Mouse (Mus musculus) megakaryocyte, embryonic 14.5 days (primary cell): Measurements from ENCODE around the gene Gm37240. TPM values are rescaled to one million over a fixed set of nuclear protein-coding genes. Genes with fewer than 3 reads are reported as not detected.

Experiments used
- H3K27me3 ChIP-seq: replicated peaks from 2 replicates; pipeline ENCODE3; 2012; ENCODE audit warnings: inconsistent platforms
- H3K36me3 ChIP-seq: replicated peaks from 2 replicates; pipeline ENCODE3; 2012; ENCODE audit warnings: low read length, inconsistent platforms, mixed read lengths
- H3K4me1 ChIP-seq: 2 replicates; pipeline ENCODE4 v1.6.1; 2012; ENCODE audit warnings: inconsistent platforms
- H3K4me3 ChIP-seq: replicated peaks from 2 replicates; pipeline ENCODE3; 2012; ENCODE audit warnings: moderate library complexity, mild to moderate bottlenecking, inconsistent platforms
- H3K9me3 ChIP-seq: 2 replicates; pipeline ENCODE4 v1.6.1; 2012; ENCODE audit warnings: inconsistent platforms
- FLI1 ChIP-seq: IDR thresholded peaks from 2 replicates; pipeline ENCODE4 v1.6.1; 2012; ENCODE audit warnings: low read length, inconsistent platforms, mixed read lengths
- GATA1 ChIP-seq: IDR thresholded peaks from 3 replicates; pipeline ENCODE4 v1.6.1; 2012; ENCODE audit warnings: mixed read lengths, low read length, inconsistent platforms, borderline replicate concordance
- polyA plus RNA-seq: library from polyadenylated mRNA; stranded (reverse); fragments of >175 nt; gene quantifications from 2 replicates; pipeline ENCODE4 v1.2.3, GENCODE M21; 2012; ENCODE audit warnings: low replicate concordance; ENCODE audit not compliant: insufficient read depth

Gene Gm37240
- polyA plus RNA-seq, 1 experiment = not detected

DNA sequence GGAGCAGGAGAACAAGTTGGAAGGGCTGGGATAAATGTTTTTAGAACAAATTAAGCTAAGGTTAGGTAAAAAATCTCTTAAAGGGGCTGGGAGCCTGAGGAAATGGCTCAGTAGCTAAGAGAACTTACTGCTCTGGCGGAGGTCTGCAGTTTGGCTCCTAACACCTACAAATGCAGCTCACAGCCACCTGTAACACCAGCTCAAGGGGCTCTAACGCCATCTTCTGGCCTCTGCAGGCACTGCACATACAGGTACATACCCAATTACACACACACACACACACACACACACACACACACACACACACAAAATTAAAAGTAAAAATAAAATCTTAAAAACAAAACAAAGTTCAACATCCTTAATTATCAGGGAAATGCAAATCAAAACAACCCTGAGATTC, 1174.4 kb downstream of the Gm37240 start:
- TF ChIP-seq FLI1 (no peak), GATA1 (no peak)
- Histone ChIP-seq H3K4me3 (no peak overlapping the region), H3K9me3 (peaks cover 28% of the 10 kb centered on the region), H3K36me3 (no peaks in the 10 kb centered on the region), H3K27me3 (peaks cover 58% of the 10 kb centered on the region), H3K4me1 (peaks cover 51% of the 10 kb centered on the region)

DNA sequence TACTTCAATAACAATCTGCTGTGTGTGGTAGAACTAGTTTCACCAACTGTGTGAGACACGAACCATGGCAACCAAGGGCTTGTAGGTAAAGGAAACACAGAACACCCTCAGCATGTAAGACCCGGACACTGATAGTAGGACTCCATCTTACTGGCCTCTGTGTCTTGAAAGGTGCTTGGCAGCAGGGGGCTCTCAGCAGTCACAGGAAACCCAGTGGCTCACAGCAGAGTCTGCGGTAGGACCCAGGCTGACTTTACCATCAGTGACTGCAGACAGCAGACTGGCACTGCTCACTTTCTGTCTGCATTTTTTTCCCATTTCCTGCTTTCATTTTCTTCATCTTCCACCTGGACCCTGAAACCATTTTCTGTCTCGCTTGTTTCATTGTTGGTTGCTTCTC, 1176.6 kb downstream of the Gm37240 start:
- Histone ChIP-seq H3K4me3 (peak overlapping the region; percentile 16), H3K9me3 (peaks cover 23% of the 10 kb centered on the region), H3K36me3 (peaks cover 2% of the 10 kb centered on the region), H3K27me3 (peaks cover 55% of the 10 kb centered on the region), H3K4me1 (peaks cover 35% of the 10 kb centered on the region)
- no peak for TF ChIP-seq GATA1
- TF ChIP-seq FLI1 = no peak

DNA sequence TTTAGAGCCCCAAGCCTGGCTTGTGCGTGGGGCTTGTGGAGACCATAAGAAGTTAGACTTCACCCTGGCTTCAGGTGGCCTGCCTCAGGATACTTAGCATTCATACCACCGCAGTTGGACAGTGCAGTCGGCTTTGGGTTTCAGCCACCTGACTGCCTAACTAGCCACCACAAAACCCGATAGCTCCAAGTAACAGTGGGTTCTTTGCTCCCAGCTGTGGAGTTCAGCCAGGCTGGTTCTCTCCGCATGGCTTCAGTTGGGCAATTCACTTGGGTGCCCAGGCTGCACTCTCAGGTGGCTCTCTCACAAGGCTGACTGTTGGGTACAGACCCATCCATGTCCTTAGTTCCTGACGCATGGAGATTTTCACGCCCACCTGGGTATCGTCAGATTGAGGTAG, 1177.4 kb downstream of the Gm37240 start:
- Histone ChIP-seq H3K9me3 (peaks cover 18% of the 10 kb centered on the region), H3K36me3 (peaks cover 2% of the 10 kb centered on the region), H3K4me3 (no peak overlapping the region), H3K27me3 (peaks cover 55% of the 10 kb centered on the region), H3K4me1 (peaks cover 27% of the 10 kb centered on the region)
- TF ChIP-seq GATA1 (no peak), FLI1 (no peak)

DNA sequence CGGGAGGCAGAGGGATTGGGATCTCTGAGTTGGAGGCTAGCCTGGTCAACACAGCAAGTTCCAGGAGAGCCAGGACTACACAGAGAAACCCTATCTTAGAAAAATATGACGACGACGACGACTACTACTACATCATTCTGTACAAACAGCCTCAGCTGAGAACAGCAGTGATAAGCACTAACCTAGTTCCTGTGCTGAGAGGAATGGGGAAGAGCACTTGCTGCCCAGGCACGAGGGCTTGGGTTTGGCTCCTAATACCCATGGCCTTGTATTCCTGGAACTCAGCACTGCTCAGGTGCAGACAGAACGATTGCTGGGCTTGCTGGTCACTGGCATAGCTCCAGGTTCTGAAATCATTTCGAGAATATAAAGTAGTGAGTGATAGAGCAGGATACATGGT, 1178.2 kb downstream of the Gm37240 start:
- Histone ChIP-seq H3K4me1 (peaks cover 20% of the 10 kb centered on the region), H3K9me3 (peaks cover 18% of the 10 kb centered on the region), H3K4me3 (no peak overlapping the region), H3K36me3 (peaks cover 2% of the 10 kb centered on the region), H3K27me3 (peaks cover 59% of the 10 kb centered on the region)
- TF ChIP-seq GATA1 (no peak), FLI1 (no peak)

DNA sequence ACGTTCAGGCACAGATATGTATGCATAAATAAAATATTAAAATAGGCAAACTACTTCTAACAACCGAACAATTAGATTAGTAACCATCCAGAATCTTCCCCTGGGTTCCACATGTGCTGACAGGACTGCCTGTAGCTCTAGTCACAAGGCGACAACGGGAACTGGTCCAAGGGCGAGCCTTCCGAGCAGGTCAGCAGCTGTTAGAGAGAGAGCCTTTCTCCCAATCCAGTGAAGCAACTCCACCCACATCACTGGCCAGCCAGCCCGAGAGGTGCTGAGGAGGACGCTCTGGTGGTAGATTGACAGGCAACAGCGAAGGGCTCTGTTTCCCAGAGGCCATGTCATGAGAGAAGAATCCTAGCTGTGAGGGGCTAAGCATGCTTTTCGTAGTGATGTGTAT, 1178.8 kb downstream of the Gm37240 start:
- H3K4me1 ChIP-seq = peaks cover 20% of the 10 kb centered on the region
- H3K36me3 ChIP-seq = peaks cover 2% of the 10 kb centered on the region
- H3K27me3 ChIP-seq = peaks cover 59% of the 10 kb centered on the region
- peaks cover 18% of the 10 kb centered on the region for H3K9me3 ChIP-seq
- no peak for TF ChIP-seq GATA1
- TF ChIP-seq FLI1 = no peak
- no peak overlapping the region for H3K4me3 ChIP-seq

DNA sequence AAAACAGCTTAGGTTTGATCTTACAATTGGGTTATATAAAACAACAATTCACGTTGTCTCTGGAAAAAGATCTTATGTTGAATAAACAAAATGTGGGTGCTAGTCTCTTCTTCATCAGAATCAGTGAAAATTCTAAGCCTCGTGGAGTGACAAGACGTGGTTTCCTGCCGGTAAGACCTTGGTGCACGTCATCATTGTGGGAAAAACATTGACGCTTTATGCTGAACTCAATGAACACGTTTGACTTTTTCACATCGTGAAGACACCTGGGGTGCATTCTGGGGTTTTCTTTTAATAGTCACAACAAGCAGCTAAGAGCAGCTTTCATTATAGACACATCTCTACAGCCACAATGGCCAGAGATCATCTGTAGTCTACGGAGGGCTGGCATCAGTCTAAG, 1182.1 kb downstream of the Gm37240 start:
- H3K4me1 ChIP-seq = peaks cover 12% of the 10 kb centered on the region
- H3K27me3 ChIP-seq = peaks cover 59% of the 10 kb centered on the region
- H3K36me3 ChIP-seq = peaks cover 2% of the 10 kb centered on the region
- no peak for TF ChIP-seq GATA1
- no peak for TF ChIP-seq FLI1
- H3K9me3 ChIP-seq = peaks cover 15% of the 10 kb centered on the region
- no peak overlapping the region for H3K4me3 ChIP-seq

DNA sequence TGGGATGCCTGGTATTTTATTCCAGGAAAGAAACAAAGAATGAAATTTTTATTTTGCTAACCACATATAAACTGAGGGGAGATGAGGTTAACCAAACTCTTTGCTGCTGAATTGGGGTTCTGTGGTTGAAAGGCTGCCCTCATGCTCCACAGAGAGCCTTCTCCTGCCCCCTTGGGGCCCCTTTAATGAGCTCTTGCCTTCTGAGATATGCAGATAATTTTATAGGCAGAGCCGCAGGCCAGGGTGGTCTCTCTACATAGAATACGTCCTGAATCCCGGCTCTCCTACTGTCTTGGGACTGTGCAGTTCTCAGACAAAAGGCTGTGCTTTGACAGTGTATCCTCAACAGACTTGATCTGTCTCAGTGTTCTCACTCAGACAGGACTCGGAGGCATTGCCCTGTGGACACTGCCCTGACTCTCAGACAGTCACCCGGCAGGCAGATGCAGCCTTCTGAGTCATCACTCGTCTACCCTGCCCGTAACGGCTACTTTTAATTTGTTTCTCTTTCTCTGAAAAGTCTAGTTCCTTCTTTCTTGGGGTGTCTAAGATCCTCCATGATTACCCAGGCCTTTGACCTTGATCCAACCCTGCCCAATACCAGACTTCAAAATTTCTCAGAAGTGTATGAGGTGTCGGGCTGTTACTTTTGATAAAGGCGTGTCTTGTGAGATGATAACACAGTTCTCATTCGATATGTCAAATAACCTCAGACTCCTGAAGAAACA, 1184.1 kb downstream of the Gm37240 start:
- peaks cover 2% of the 10 kb centered on the region for H3K36me3 ChIP-seq

DNA sequence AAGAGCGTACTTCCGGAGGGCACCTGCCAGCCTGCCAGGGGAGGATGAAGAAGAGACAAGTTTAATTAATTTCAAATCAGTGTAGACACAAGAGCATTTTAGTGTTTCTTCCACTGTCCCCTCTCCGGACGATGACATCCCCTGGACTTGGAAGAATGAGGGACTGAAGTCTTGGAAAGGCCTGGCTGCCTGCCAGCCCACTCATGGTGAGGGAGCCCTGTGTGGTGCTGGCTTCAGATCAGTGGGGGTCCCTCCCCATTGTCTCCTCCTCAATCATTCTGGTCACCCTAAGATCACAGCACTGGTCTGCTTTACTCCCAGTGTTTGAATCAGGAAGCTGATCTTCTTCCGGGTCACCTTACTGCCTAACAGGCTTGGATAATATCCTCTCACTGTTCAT, 1185.4 kb downstream of the Gm37240 start:
- Histone ChIP-seq H3K4me1 (no peaks in the 10 kb centered on the region), H3K36me3 (peaks cover under 1% of the 10 kb centered on the region), H3K27me3 (peaks cover 47% of the 10 kb centered on the region), H3K4me3 (no peak overlapping the region), H3K9me3 (peaks cover 13% of the 10 kb centered on the region)
- TF ChIP-seq GATA1 = no peak
- TF ChIP-seq FLI1 = no peak

More for the DNA sequence above, 1184.1 kb downstream of the Gm37240 start:
- TF ChIP-seq GATA1 = no peak
- TF ChIP-seq FLI1 = no peak
- H3K9me3 ChIP-seq = peaks cover 21% of the 10 kb centered on the region
- peaks cover 47% of the 10 kb centered on the region for H3K27me3 ChIP-seq
- H3K4me3 ChIP-seq = no peak overlapping the region
- H3K4me1 ChIP-seq = no peaks in the 10 kb centered on the region

DNA sequence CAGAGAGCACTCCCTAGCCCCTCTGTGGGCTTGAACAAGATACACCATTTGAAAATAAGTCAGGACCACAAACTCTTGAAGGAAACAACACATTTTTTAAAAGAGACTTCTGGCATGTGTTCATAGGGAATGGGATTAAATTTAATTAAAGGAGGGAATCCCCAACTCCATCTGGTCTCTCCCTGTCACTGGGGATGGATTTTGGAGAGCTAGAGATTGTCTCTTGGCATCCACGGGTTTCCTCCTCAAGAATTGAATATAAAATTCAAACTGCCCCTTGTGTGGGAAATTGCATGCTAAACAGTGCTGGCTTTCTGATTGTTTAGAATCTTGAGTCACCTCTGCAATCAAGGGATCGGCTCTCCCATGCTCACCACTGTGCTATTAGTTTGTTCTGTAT, 1185.8 kb downstream of the Gm37240 start:
- Histone ChIP-seq H3K4me3 (no peak overlapping the region), H3K4me1 (no peaks in the 10 kb centered on the region; the same call in 1 of the 2 replicates), H3K9me3 (peaks cover 9% of the 10 kb centered on the region), H3K36me3 (no peaks in the 10 kb centered on the region), H3K27me3 (peaks cover 48% of the 10 kb centered on the region)
- TF ChIP-seq GATA1 = no peak
- TF ChIP-seq FLI1 = no peak

DNA sequence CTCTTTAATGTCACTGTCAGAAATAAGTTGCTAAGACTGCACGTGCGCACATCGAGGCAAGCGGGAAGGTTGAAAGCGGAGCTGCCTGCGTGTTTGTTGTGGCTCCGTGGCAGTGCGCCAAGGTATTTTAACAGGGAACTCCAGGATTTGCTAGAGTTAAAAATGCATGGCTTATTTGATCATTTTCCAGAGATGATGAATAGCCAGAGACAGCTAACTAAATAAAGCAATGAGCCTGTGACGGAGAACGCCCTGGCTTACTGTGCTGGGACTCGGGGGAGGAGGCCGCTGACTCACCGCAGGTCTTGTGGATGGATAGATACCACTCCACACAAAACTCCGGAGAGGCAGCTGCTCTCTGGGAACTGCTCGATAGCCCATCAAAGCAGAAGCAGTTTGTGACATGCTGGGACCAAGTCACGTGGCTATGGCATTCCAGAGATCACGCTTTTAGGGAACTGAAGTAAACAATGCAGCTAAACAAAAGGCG, 1190.8 kb downstream of the Gm37240 start:
- no peak for TF ChIP-seq GATA1
- no peak for TF ChIP-seq FLI1
- H3K36me3 ChIP-seq = no peaks in the 10 kb centered on the region
- H3K4me3 ChIP-seq = no peak overlapping the region
- peaks cover 8% of the 10 kb centered on the region; the same call in 1 of the 2 replicates for H3K4me1 ChIP-seq
- H3K9me3 ChIP-seq = peaks cover 8% of the 10 kb centered on the region
- peaks cover 46% of the 10 kb centered on the region for H3K27me3 ChIP-seq
